28 mouse cellular contexts compared by ENCODE assay signal in genomic region chr13:69556728-69557127, GRCm38 (mm10). TPM values are rescaled to one million over a fixed set of nuclear protein-coding genes. Genes with fewer than 3 reads are reported as not detected.
DNase-seq lines count a peak whose midpoint lies in the region; ATAC-seq and TF ChIP-seq lines count a peak whose summit lies in the region.
"Had no signal": no experiment of that assay in that cellular context is flagged by ENCODE, and none has a peak within 500 bp of the region (broad histone marks: within the 10 kb centered on the region; RNA-seq: fewer than 3 reads in every experiment).

No protein-coding gene starts in this region.

- no peak for TF ChIP-seq CTCF in lung, embryonic 14.5 days (IDR thresholded peaks at IDR 0.05; ENCODE audit: low read depth)

- no peak for ATAC-seq in heart, embryonic 11.5 days (replicated peaks; ENCODE audit: insufficient number of reproducible peaks, low FRiP score, low TSS enrichment)
- ATAC-seq in lung, embryonic 14.5 days (ENCODE audit: insufficient read depth) = no peak
- no peak for ATAC-seq in limb, embryonic 14.5 days (ENCODE audit: low FRiP score, low read depth)
- ATAC-seq: activated CD4-positive, CD25-positive, alpha-beta regulatory T cell, adult 4 months; forebrain, embryonic 13.5 days; forebrain, embryonic 16.5 days; hindbrain, embryonic 16.5 days; intestine, postnatal 0 days had no signal

- H3K36me3 ChIP-seq in heart, embryonic 10.5 days = no peaks in the 10 kb centered on the region
- H3K36me3 ChIP-seq in heart, embryonic 11.5 days (ENCODE audit: control insufficient read depth, insufficient read depth, low read length) = no peaks in the 10 kb centered on the region
- no peaks in the 10 kb centered on the region for H3K36me3 ChIP-seq in lung, embryonic 14.5 days (ENCODE audit: insufficient read depth)
- H3K36me3 ChIP-seq in limb, embryonic 14.5 days (ENCODE audit: control insufficient read depth, insufficient read depth, low read length) = no peaks in the 10 kb centered on the region
- H3K36me3 ChIP-seq: forebrain, embryonic 10.5 days; heart, embryonic 12.5 days; heart, embryonic 15.5 days; hindbrain, embryonic 10.5 days; hindbrain, embryonic 13.5 days had no signal

- H3K4me3 ChIP-seq in heart, embryonic 10.5 days = no peak overlapping the region
- H3K4me3 ChIP-seq in heart, embryonic 11.5 days (ENCODE audit: low read depth, low read length) = no peak overlapping the region
- H3K4me3 ChIP-seq in lung, embryonic 14.5 days (ENCODE audit: low read depth, low read length) = no peak overlapping the region
- H3K4me3 ChIP-seq in limb, embryonic 14.5 days (replicated peaks; ENCODE audit: low read length) = no peak overlapping the region
- H3K4me3 ChIP-seq: forebrain, embryonic 10.5 days; forebrain, embryonic 13.5 days; heart, adult 2 months; heart, embryonic 12.5 days; heart, embryonic 15.5 days; hindbrain, embryonic 10.5 days; hindbrain, embryonic 13.5 days had no signal

- no peak overlapping the region for H3K4me2 ChIP-seq in heart, embryonic 11.5 days
- H3K4me2 ChIP-seq in lung, embryonic 14.5 days = no peak overlapping the region
- H3K4me2 ChIP-seq in limb, embryonic 14.5 days (replicated peaks; ENCODE audit: low read depth, low read length, severe bottlenecking) = no peak overlapping the region
- H3K4me2 ChIP-seq: forebrain, embryonic 13.5 days; heart, embryonic 12.5 days; heart, embryonic 15.5 days; hindbrain, embryonic 13.5 days had no signal

- no peak for TF ChIP-seq POLR2A in limb, embryonic 14.5 days (IDR thresholded peaks at IDR 0.05; ENCODE audit: borderline replicate concordance, extremely low read depth, insufficient read depth, insufficient read length)

- H3K27me3 ChIP-seq in heart, embryonic 10.5 days (ENCODE audit: insufficient read depth, poor library complexity, severe bottlenecking) = no peaks in the 10 kb centered on the region
- H3K27me3 ChIP-seq in heart, embryonic 11.5 days (ENCODE audit: control insufficient read depth, insufficient read depth, low read length) = no peaks in the 10 kb centered on the region; the same call in 1 of the 2 replicates
- H3K27me3 ChIP-seq in lung, embryonic 14.5 days (ENCODE audit: insufficient read depth, low read length) = no peaks in the 10 kb centered on the region
- no peaks in the 10 kb centered on the region for H3K27me3 ChIP-seq in limb, embryonic 14.5 days (ENCODE audit: control insufficient read depth, insufficient read depth, low read length)
- H3K27me3 ChIP-seq: forebrain, embryonic 13.5 days; hindbrain, embryonic 13.5 days had no signal

- peaks cover 6% of the 10 kb centered on the region for H3K4me1 ChIP-seq in heart, embryonic 10.5 days
- H3K4me1 ChIP-seq in heart, embryonic 11.5 days (ENCODE audit: control insufficient read depth, insufficient read depth, low read length) = no peaks in the 10 kb centered on the region
- no peaks in the 10 kb centered on the region for H3K4me1 ChIP-seq in lung, embryonic 14.5 days (ENCODE audit: insufficient read depth)
- H3K4me1 ChIP-seq in limb, embryonic 14.5 days (ENCODE audit: control insufficient read depth, insufficient read depth, low read length) = no peaks in the 10 kb centered on the region

- peak; percentile 47 for DNase-seq in embryo, embryonic 10 days (ENCODE audit: low spot score)
- DNase-seq in embryo, embryonic 10.5 days (ENCODE audit: low spot score) = no peak
- DNase-seq in heart, embryonic 10.5 days (ENCODE audit: low spot score) = peak; percentile 16
- peak; percentile 70 for DNase-seq in lung, embryonic 14.5 days
- no peak for DNase-seq in lung, postnatal 4 days
- DNase-seq in limb, embryonic 14.5 days (ENCODE audit: low spot score) = peak; percentile 52
- no peak for DNase-seq in yolk sac, embryonic 10.5 days (ENCODE audit: low spot score)
- DNase-seq: adrenal gland, postnatal 10 days; adrenal gland, postnatal 36 days; cerebellum, adult 18-20 months; cerebellum, adult 9-10 months; cerebellum, postnatal 14 days; gastrocnemius, postnatal 10 days; gastrocnemius, postnatal 36 days; heart, adult 2 months; heart, postnatal 10 days; heart, postnatal 36 days had no signal

- no peak overlapping the region for H3K9ac ChIP-seq in heart, embryonic 11.5 days (ENCODE audit: low read depth, low read length)
- no peak overlapping the region for H3K9ac ChIP-seq in lung, embryonic 14.5 days
- no peak overlapping the region for H3K9ac ChIP-seq in limb, embryonic 14.5 days (ENCODE audit: low read depth, low read length, severe bottlenecking)
- H3K9ac ChIP-seq: forebrain, embryonic 13.5 days; heart, embryonic 12.5 days; heart, embryonic 15.5 days; hindbrain, embryonic 13.5 days had no signal

- H3K27ac ChIP-seq in heart, embryonic 10.5 days = no peak overlapping the region
- H3K27ac ChIP-seq in heart, embryonic 11.5 days (ENCODE audit: low read depth, low read length) = no peak overlapping the region
- no peak overlapping the region for H3K27ac ChIP-seq in lung, embryonic 14.5 days (ENCODE audit: low read depth)
- no peak overlapping the region for H3K27ac ChIP-seq in limb, embryonic 14.5 days (replicated peaks; ENCODE audit: low read depth, low read length)
- H3K27ac ChIP-seq: forebrain, embryonic 10.5 days; forebrain, embryonic 13.5 days; heart, adult 2 months; heart, embryonic 15.5 days; hindbrain, embryonic 10.5 days; hindbrain, embryonic 13.5 days had no signal

- H3K9me3 ChIP-seq in heart, embryonic 10.5 days = no peaks in the 10 kb centered on the region
- H3K9me3 ChIP-seq in heart, embryonic 11.5 days (replicated peaks; ENCODE audit: control insufficient read depth, low read length) = no peaks in the 10 kb centered on the region
- H3K9me3 ChIP-seq in lung, embryonic 14.5 days (ENCODE audit: low read depth, low read length) = no peaks in the 10 kb centered on the region
- no peaks in the 10 kb centered on the region for H3K9me3 ChIP-seq in limb, embryonic 14.5 days (ENCODE audit: control insufficient read depth, low read length)
- H3K9me3 ChIP-seq: forebrain, embryonic 10.5 days; forebrain, embryonic 13.5 days; heart, embryonic 12.5 days; heart, embryonic 15.5 days; hindbrain, embryonic 10.5 days; hindbrain, embryonic 13.5 days had no signal

RNA-seq across cellular contexts. Expression of gene Tent4a, which starts 22.3 kb away (rescaled TPM):
- 3.2 and 4.6 TPM in 2 replicates for polyA plus RNA-seq in heart, embryonic 10.5 days (2016; fragmentation: Nextera tagmentation; extraction: Ambion mirVana)
- polyA plus RNA-seq in heart, embryonic 11.5 days (2014; fragmentation: Nextera tagmentation; extraction: Ambion mirVana) = 4.7 and 5.1 TPM in 2 replicates
- polyA plus RNA-seq in lung, embryonic 14.5 days (2014; fragmentation: Nextera tagmentation; extraction: Ambion mirVana) = 7.5 and 8.9 TPM in 2 replicates
- 25.7 and 29.0 TPM in 2 replicates for polyA plus RNA-seq in limb, embryonic 14.5 days (2012; rRNA removed)
- 8.7 and 9.9 TPM in 2 replicates for polyA plus RNA-seq in limb, embryonic 14.5 days (2014; fragmentation: Nextera tagmentation; extraction: Ambion mirVana)

RNA-seq across cellular contexts. Expression of gene Nsun2, which starts 23.2 kb away (rescaled TPM):
- 106 and 140 TPM in 2 replicates for polyA plus RNA-seq in heart, embryonic 10.5 days (2016; fragmentation: Nextera tagmentation; extraction: Ambion mirVana)
- polyA plus RNA-seq in heart, embryonic 11.5 days (2014; fragmentation: Nextera tagmentation; extraction: Ambion mirVana) = 78.5 and 87.8 TPM in 2 replicates
- polyA plus RNA-seq in lung, embryonic 14.5 days (2014; fragmentation: Nextera tagmentation; extraction: Ambion mirVana) = 130 TPM in 2 replicates
- polyA plus RNA-seq in limb, embryonic 14.5 days (2012; rRNA removed) = 102 and 106 TPM in 2 replicates
- polyA plus RNA-seq in limb, embryonic 14.5 days (2014; fragmentation: Nextera tagmentation; extraction: Ambion mirVana) = 130 and 134 TPM in 2 replicates

RNA-seq across cellular contexts. Expression of gene Srd5a1, which starts 54.5 kb away (rescaled TPM):
- polyA plus RNA-seq in heart, embryonic 10.5 days (2016; fragmentation: Nextera tagmentation; extraction: Ambion mirVana) = 8.5 and 12.0 TPM in 2 replicates
- polyA plus RNA-seq in heart, embryonic 11.5 days (2014; fragmentation: Nextera tagmentation; extraction: Ambion mirVana) = 6.3 and 8.3 TPM in 2 replicates
- polyA plus RNA-seq in lung, embryonic 14.5 days (2014; fragmentation: Nextera tagmentation; extraction: Ambion mirVana) = 24.8 and 29.2 TPM in 2 replicates
- 15.9 and 17.5 TPM in 2 replicates for polyA plus RNA-seq in limb, embryonic 14.5 days (2012; rRNA removed)
- 41.2 and 43.4 TPM in 2 replicates for polyA plus RNA-seq in limb, embryonic 14.5 days (2014; fragmentation: Nextera tagmentation; extraction: Ambion mirVana)

Comparison
In these comparisons a context has a peak if more than half of its experiments do, and no peak if none do; other contexts are left out.
1. DNase-seq: peak in embryo, embryonic 10 days (single experiment), heart, embryonic 10.5 days (single experiment), lung, embryonic 14.5 days (single experiment) and limb, embryonic 14.5 days (single experiment); none in embryo, embryonic 10.5 days (single experiment), lung, postnatal 4 days (0 of 2) and yolk sac, embryonic 10.5 days (single experiment).